Mouse (Mus musculus) cerebellum, postnatal 36 days (tissue): ENCODE results near the gene Zfp579.
"Not testable (repeated sequence)": the region's sequence is repeated elsewhere in the genome, so short reads cannot be mapped to it uniquely, and the experiment has no call there.

Experiments used
- DNase-seq, 2 experiments: peaks; one replicate each; pipeline ENCODE4 v3.0.0; 2021 to 2022; ENCODE audit warnings: mixed read lengths in 2 of 2

Gene Zfp579

DNA sequence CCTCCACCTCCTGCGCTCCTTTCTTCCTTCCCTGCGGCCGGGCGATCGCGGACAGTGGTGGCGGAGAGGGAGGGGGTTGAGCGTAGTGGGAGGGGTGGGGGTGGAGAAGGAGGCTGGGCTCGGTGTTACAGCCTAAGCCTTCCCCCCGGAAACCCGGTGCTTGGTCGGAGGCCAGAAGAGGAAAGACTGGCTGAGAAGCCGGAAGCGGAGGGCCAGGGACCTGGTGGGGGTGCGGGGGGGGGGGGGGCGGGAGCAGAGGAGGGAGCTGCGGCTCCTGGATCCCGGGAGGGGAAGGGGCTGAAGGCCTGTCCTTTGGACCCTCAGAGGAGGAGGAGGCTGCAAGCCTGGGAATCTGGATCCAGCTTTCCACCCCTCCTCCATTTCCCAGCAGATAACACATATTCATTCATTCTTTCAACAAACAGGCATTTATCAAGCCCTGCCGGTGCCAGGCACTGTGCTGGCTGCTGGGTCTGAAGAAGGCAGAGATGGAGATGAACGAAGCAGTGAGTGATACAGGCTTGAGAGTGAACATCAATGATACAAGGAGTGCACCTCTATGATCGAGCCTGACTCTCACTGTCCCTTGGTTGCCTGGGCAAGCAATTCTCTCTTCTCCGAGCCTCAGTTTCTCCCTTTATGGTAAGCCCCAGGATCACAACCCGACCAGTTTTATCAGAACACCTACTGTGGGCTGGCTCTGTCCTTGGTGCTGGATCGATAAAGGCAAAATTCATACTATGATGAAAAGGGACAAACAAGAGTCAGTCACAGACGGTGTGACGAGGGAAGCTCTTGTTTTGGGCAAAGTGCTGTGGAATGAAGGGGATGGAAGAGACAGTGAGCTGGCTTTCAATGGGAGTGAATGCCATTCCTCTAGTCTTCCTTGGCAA, at the start of gene Zfp579:
Gene Zfp579 (minus strand): TSS at position 156 of the 893 bp plus-strand sequence.
- peak; percentile 98 for DNase-seq

DNA sequence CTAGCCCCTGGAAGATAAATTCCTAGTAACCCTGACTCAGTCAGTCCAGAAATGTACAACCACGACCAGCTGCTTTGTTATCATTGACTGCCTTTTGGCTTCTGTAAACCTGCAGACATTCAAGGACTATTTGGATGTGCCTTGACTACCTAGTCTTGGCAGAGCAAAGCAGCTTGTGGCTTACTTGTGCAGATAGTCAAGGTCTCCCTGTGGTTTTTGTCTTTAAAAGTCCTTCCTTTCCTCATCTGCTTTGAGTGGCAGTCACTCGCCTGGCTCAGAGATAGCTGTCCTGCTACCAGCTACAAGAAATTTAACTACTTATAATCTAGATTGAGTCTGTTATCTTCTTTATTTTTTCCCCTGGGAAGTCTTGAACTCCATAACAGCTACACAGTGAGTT, 49.0 kb upstream of the Zfp579 start:
- no peak for DNase-seq

GRCm38 (mm10) chr7:5038940-5039339, 43.0 kb upstream of the Zfp579 start:
- DNase-seq: no peak

DNA sequence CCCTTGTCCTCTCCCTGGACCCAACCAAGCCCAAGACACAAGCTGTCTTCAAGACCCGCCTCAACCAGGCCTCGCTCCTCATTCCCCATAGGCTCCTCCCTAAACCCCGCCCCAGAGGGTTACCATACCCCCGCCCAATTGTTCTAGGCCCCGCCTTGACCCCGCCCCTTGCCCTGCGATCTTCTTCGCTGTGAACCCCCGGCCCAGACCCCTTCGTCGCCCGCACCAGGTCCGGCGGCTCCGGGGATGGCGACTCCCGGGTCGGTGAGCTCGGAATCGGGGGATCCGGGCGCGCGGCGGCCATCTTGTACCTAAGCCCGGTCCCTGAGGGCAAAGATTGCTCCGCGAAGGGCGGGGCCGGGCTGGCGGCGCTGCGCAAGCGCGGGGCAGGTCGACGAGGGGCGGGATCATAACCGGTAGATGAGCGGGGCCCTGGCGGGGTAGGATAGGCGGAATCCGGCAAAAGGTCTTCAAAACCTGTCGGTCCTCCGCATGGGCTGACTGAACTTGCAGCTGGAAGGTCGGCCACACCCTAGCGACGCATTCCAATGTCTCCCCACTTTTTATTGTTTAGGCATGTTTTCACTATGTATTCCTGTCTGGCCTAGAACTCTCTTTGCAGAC, 42.3 kb upstream of the Zfp579 start, which contains the start of gene Zfp784:
Gene Zfp784 (minus strand): TSS at position 338 of the 624 bp plus-strand sequence.
- DNase-seq: peak; percentile 92 to 93

GRCm38 (mm10) chr7:5037467-5037866, 41.5 kb upstream of the Zfp579 start:
- DNase-seq: no peak

GRCm38 (mm10) chr7:5037026-5037425, 41.1 kb upstream of the Zfp579 start:
- DNase-seq: no peak

GRCm38 (mm10) chr7:5036136-5036535, 40.2 kb upstream of the Zfp579 start:
- DNase-seq: no peak

DNA sequence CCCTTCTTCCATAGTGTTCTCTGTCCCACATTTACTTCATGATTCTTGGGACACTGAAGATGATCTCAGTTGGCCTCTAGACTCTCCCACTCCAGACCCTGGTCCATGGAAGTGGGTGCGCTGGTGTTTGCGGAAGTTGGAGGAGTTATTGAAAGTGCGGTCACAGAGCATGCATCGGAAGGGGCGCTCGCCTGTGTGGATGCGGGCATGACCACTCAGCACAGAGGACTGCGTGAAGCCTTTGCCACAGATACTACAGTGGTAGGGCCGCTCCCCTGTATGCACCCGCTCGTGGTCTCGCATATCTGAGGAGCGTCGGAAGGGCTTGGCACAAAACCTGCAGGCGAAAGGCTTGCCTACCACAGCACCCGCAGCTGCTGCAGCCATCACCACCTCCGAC, 39.7 kb upstream of the Zfp579 start:
- no peak for DNase-seq

DNA sequence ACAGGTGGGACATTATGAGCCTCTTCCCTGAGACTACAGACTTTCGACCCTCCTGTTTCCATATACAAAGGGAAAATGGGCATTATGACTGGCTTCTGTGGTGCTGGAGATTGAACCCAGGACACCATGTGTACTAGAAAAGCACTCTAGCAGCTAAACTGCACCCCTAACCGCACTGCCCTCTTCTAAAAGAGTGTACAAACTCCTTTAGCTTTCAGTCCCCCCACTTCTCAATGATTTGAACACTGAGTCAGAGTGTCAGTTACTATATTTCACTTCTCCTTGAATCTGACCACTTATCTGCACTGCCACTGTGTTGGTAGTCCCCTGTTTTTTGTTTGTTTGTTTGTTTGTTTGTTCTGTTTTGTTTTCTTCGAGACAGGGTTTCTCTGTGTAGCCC, 37.9 kb upstream of the Zfp579 start, which contains the start of gene 4632433K11Rik:
Gene 4632433K11Rik (plus strand): TSS at position 301 of the 400 bp plus-strand sequence.
- no peak for DNase-seq

DNA sequence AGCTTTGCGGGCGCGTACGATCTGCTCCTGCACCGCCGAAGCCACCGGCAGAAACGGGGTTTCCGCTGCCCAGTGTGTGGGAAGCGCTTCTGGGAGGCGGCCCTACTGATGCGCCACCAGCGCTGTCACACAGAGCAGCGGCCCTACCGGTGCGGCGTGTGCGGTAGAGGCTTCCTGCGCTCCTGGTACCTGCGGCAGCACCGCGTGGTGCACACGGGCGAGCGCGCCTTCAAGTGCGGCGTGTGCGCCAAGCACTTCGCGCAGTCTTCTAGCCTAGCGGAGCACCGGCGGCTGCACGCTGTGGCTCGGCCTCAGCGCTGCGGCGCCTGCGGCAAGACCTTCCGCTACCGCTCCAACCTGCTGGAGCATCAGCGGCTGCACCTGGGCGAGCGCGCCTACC, 35.5 kb upstream of the Zfp579 start:
- no peak for DNase-seq

- DNase-seq: no peak
Measured at GRCm38 (mm10) chr7:5030554-5031275, 34.8 kb upstream of the Zfp579 start.

DNA sequence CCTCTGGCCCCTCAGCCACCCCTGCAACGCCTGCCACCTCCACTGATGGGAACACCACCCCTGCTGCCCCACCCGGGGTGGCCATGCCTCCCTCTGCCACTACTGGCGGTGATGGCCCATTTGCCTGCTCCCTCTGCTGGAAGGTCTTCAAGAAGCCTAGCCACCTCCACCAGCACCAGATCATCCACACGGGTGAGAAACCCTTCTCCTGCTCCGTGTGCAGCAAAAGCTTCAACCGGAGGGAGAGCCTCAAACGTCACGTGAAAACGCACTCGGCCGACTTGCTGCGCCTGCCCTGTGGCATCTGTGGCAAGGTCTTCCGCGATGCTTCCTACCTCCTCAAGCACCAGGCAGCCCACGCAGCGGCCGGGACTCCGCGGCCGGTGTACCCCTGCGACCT, 34.0 kb upstream of the Zfp579 start:
- no peak for DNase-seq

- DNase-seq: no peak
Measured at GRCm38 (mm10) chr7:5029543-5029942, 33.6 kb upstream of the Zfp579 start.

DNA sequence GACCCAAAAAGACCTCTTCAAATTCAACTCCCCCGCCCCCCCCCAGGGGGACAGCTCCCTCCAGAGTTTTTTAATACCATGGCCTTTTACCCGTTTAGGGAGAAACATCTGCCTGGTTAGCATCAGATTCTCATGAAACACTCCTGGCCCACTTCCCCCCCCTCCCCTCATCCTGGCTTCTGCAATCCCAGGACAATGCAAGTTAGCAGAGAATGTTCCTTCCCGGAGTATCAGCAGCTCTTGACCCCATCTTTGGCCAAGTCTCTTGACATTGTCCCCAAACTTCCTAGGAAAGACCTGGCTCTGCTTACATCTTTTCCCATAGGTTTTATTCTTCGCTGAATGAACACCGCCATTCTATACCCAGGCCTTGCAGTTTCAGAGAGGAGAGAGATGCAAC, 25.2 kb upstream of the Zfp579 start:
- DNase-seq: no peak

DNA sequence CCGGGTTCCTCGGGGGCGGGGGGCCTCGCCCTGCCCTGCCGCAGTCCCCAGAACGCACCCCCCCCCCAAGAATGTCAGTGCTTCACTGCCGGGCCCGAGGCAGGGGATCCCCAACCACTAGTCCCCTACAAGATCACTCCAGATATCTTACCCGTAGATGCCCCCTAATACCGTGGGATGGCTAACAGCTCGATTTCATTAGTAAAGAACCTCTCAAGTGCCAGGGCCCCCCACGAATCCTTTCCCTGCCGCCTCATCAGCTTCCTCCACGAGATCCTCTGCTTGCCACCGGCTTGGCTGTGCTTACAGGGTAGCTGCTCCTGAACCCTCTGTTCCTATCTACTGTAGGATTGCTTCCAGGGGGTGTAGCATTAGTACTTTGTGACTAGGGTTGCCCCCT, 24.7 kb upstream of the Zfp579 start:
- DNase-seq: no peak

- peak; percentile 98 for DNase-seq
Measured at GRCm38 (mm10) chr7:5020000-5020681, 24.2 kb upstream of the Zfp579 start, which contains the start of the genes Zfp865 and Ccdc106. Zfp865 (plus strand) TSS chr7:5020376. Ccdc106 (plus strand) TSS chr7:5020553.

DNA sequence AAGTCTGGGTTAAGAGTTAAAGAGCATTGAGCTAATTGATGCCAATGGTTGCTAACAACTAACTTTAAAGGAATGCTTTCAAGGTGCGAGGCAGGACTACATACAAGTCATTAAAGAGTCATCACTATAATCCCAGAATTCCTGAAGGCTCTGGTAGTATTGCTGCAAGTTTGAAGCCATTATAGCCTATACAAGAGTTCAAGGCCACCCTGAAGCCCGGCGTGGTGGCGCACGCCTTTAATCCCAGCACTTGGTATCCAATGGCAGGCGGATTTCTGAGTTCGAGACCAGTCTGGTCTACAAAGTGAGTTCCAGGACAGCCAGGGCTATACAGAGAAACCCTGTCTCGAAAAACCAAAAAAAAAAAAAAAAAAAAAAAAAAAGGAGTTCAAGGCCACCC, 23.6 kb upstream of the Zfp579 start:
- DNase-seq: not testable (repeated sequence)

DNA sequence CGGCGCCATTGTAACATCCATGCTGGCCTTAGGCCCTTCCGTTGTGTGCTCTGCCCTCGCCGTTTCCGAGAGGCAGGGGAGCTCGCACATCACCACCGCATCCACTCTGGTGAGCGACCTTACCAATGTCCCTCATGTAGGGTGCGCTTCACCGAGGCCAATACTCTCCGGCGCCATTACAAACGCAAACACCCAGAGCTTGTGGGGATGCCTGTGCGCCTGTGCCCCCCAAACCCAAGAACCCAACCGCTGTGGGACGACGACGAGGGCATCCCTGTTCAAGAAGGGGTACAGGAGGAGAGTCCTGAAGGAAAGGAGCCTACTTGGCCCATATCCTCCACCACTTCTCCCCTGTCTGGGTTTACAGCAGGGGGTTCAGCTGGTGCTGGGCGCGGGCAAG, 22.0 kb upstream of the Zfp579 start:
- no peak for DNase-seq

GRCm38 (mm10) chr7:5017352-5017751, 21.4 kb upstream of the Zfp579 start:
- no peak for DNase-seq

GRCm38 (mm10) chr7:5016920-5017319, 21.0 kb upstream of the Zfp579 start:
- no peak for DNase-seq

GRCm38 (mm10) chr7:5016057-5016456, 20.1 kb upstream of the Zfp579 start:
- no peak for DNase-seq
